Mouse (Mus musculus) spleen, adult 18-20 months (tissue): Measurements from ENCODE around the gene Dclk1.
"Not testable (repeated sequence)": the region's sequence is repeated elsewhere in the genome, so short reads cannot be mapped to it uniquely, and the experiment has no call there.

Experiments
- DNase-seq, 2 experiments: peaks; one replicate each; pipeline ENCODE4 v3.0.0; 2022; ENCODE audit warnings: mixed read lengths in 2 of 2

The Dclk1 gene

GRCm38 (mm10) chr3:55241730-55242421 lies at the start of gene Dclk1:
TSS of gene Dclk1 (plus strand) at chr3:55242364.
- DNase-seq: no peak

GRCm38 (mm10) chr3:55193351-55193750 lies 48.8 kb upstream of the Dclk1 start:
- DNase-seq: no peak

- DNase-seq: no peak
Measured at GRCm38 (mm10) chr3:55194792-55195191, 47.4 kb upstream of the Dclk1 start.

- DNase-seq: no peak
Measured at GRCm38 (mm10) chr3:55195581-55196327, 46.4 kb upstream of the Dclk1 start.

- DNase-seq: no peak
Measured at GRCm38 (mm10) chr3:55196328-55196710, 45.8 kb upstream of the Dclk1 start.

GRCm38 (mm10) chr3:55203621-55204020 lies 38.5 kb upstream of the Dclk1 start:
- not testable (repeated sequence) for DNase-seq

- no peak for DNase-seq
Measured at GRCm38 (mm10) chr3:55206413-55206812, 35.8 kb upstream of the Dclk1 start.

GRCm38 (mm10) chr3:55207665-55208064 lies 34.5 kb upstream of the Dclk1 start:
- no peak for DNase-seq

- DNase-seq: no peak
Measured at GRCm38 (mm10) chr3:55212254-55212653, 29.9 kb upstream of the Dclk1 start.

- no peak for DNase-seq
Measured at GRCm38 (mm10) chr3:55213785-55214184, 28.4 kb upstream of the Dclk1 start.

- DNase-seq: no peak
Measured at GRCm38 (mm10) chr3:55214413-55214812, 27.8 kb upstream of the Dclk1 start.

- DNase-seq: no peak
Measured at GRCm38 (mm10) chr3:55222502-55222901, 19.7 kb upstream of the Dclk1 start.

GRCm38 (mm10) chr3:55223862-55224261 lies 18.3 kb upstream of the Dclk1 start:
- no peak for DNase-seq

- no peak for DNase-seq
Measured at GRCm38 (mm10) chr3:55226501-55227213, 15.5 kb upstream of the Dclk1 start.

- DNase-seq: no peak
Measured at GRCm38 (mm10) chr3:55227214-55227581, 15.0 kb upstream of the Dclk1 start.

GRCm38 (mm10) chr3:55242422-55243055 lies 375 bp downstream of the Dclk1 start:
- DNase-seq: no peak

GRCm38 (mm10) chr3:55243056-55243471 lies 900 bp downstream of the Dclk1 start:
- no peak for DNase-seq

GRCm38 (mm10) chr3:55244087-55244486 lies 1.9 kb downstream of the Dclk1 start:
- no peak for DNase-seq

GRCm38 (mm10) chr3:55246618-55247272 lies 4.6 kb downstream of the Dclk1 start:
- no peak for DNase-seq

GRCm38 (mm10) chr3:55248048-55248447 lies 5.9 kb downstream of the Dclk1 start:
- DNase-seq: no peak

GRCm38 (mm10) chr3:55248508-55248907 lies 6.3 kb downstream of the Dclk1 start:
- DNase-seq: no peak

GRCm38 (mm10) chr3:55250631-55251030 lies 8.5 kb downstream of the Dclk1 start:
- no peak for DNase-seq

- no peak for DNase-seq
Measured at GRCm38 (mm10) chr3:55260139-55260538, 18.0 kb downstream of the Dclk1 start.
